Mouse (Mus musculus): ENCODE results near the gene Gm20388.

Gm20388 gene

DNA sequence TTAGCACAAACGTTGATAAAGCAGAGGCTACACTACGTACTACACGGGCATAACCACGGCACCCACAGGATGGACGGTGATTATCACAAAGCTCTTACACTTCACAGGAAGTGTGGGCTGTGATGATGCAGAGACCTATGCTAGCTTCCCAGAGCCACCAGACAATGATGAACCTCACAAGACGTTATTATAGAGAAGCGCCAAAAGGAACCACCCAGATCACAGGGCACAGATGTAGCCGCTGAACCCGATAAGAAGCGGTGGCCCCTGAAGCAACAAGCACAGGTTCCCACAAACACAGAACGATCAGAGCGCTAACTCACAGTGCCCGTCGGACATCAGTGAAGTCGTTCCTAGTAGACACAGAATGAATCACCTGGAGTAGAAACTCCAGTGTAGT lies 3887.3 kb downstream of the Gm20388 start:
- DNase-seq, result no peak

DNA sequence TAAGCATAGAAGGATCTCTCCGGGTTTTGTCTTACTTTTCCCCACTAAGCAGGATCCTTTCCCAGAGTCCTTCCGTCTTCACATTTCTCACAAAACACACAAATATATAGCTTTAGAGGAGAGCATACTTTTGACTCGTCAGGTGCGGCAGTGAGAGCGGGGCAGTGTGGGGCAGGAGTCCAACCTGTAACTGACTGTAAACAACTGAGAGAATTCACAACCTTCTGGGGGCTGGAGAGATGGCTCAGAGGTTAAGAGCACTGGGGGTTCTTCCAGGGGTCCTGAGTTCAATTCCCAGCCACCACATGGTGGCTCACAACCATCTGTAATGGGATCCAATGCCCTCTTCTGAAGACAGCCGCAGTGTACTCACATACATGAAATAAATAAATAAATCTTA lies 3888.8 kb downstream of the Gm20388 start:
- DNase-seq, result no peak

- no peak for DNase-seq
Measured at GRCm38 (mm10) chr8:123799885-123800284, 3889.2 kb downstream of the Gm20388 start.

DNA sequence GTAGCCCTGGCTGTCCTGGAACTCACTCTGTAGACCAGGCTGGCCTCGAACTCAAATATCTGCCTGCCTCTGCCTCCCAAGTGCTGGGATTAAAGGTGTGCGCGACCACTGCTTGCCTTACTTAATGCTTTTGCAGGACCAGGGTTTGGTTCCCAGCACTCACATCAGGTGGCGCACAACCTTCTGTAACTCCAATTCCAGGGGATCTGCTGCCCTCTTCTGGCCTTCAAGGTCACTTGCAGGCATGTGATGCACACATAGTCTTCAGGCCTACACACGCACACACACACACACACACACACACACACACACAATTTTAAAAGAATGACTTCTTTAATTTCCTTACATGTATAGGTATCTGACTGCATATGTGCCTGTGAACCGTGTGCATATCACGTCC lies 3890.2 kb downstream of the Gm20388 start:
- DNase-seq, result no peak

DNA sequence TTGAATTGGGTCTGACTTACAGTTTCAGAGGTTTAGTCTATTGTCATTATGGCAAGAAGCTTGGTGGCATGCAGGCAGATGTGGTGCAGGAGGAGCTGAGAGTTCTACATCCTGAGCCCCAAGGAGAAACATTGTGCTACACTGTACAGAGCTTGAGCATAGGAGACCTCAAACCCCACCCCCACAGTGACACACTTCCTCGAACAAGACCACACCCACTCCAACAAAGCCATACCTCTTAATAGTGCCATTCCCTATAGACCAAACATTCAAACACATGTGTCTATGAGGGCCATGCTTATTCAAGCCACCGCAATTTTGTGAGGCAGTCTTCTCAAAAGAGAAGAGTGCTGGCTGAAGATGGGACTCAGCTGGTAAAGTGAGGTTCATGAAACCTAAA lies 3890.9 kb downstream of the Gm20388 start:
- no peak for DNase-seq

- no peak for DNase-seq
Measured at GRCm38 (mm10) chr8:123803639-123804038, 3893.0 kb downstream of the Gm20388 start.

GRCm38 (mm10) chr8:123804586-123804985 lies 3893.9 kb downstream of the Gm20388 start:
- no peak for DNase-seq

DNA sequence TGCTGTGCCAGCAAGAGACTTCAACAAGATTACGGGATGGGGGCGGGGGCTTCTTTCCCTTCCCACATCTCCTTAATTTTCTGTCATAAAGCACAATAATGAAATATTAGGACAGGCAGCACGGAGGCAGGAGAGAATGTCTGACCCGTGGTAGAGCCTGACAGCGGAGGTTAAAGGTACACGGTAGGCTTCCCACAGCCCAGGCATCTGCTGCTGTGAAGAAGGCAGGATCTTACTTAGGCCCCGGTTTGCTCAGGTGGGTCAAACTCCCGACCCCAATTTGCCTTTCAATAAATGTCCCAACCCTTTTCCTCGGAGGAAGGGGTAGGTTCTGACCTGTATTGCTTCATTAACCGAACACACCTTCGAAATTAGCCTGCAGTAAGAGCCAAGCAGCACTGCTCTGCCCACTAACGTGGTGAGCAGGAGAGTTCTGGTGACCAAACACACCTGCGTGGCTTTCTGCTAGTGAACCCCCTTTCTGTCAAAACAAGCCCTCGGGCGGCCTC lies 3894.6 kb downstream of the Gm20388 start:
- no peak for DNase-seq

DNA sequence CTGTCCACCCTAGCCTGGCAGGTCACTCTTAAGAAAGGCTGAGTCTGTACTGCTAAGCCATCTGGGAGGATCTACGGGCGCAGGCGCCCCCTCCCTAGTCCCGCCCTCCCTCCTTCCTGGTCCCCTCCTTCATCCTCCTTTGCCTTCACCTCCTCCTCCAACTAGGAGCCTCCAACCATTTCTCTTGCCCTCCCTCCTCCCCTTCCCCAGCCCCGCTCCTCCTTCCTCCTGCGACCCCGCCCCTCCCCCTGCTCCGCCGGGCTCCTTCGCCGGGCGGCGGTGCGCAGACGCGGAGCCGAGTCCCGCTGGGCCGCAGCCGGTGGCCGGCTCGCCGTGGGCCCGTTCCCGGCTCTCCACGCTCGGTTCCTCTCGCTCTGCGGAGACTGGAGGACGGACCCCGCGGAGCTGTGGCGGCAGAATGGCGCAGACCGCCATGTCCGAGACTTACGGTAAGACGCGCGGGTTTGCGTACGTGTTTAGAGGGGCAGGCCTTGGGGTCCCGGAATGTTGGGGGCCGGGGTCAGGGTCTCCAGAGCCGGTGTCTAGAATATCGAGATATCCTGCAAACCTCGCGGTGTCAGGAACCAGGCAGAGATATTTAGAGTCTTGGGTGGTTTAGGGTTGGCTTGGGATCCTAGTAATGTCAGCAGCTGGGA lies 3895.2 kb downstream of the Gm20388 start, which contains the start of gene Rab4a:
Gene Rab4a, plus strand, starts transcription at position 268 of the 656 bp plus-strand sequence.
- DNase-seq, result peak; percentile 92 to 96

DNA sequence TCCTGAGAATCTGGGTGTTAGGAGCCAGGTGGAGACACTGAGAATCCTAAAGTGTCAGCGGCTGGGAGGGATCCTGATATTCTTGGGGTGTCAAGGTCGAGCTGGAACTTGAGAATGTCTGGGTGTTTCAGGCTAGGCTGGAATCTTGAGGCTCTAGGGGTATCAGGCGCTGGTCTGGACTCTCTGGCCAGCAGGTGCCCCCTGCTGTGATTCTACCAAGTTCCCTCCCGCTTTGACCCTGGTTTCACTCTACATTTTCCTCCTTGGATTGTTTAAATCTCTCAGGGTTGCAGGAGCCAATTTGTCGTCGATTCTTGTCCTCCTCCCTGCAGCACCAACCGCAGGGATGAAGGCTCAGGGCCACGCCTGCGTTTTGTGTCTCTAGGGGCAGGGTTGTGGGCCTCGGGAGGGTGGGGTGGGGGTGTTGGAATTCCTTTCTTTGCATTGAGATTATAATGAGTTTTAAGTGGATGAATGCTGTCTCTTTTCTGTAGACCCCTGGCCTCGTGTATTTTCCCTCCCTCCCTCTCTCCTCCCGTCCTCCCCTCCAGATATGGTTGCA lies 3895.8 kb downstream of the Gm20388 start:
- peak in 1 of 2 experiments; percentile 59 for DNase-seq

- DNase-seq, result peak in 1 of 2 experiments; percentile 35
Measured at GRCm38 (mm10) chr8:123807024-123807431, 3896.4 kb downstream of the Gm20388 start.

- DNase-seq, result no peak
Measured at GRCm38 (mm10) chr8:123807852-123808573, 3897.4 kb downstream of the Gm20388 start.

GRCm38 (mm10) chr8:123808671-123809070 lies 3898.0 kb downstream of the Gm20388 start:
- DNase-seq, result peak in 1 of 2 experiments; percentile 5

- peak in 1 of 2 experiments; percentile 4 for DNase-seq
Measured at GRCm38 (mm10) chr8:123809342-123809741, 3898.7 kb downstream of the Gm20388 start.

GRCm38 (mm10) chr8:123812227-123812626 lies 3901.6 kb downstream of the Gm20388 start:
- DNase-seq, result no peak

GRCm38 (mm10) chr8:123813173-123813891 lies 3902.7 kb downstream of the Gm20388 start:
- peak; percentile 89 to 90 for DNase-seq

DNA sequence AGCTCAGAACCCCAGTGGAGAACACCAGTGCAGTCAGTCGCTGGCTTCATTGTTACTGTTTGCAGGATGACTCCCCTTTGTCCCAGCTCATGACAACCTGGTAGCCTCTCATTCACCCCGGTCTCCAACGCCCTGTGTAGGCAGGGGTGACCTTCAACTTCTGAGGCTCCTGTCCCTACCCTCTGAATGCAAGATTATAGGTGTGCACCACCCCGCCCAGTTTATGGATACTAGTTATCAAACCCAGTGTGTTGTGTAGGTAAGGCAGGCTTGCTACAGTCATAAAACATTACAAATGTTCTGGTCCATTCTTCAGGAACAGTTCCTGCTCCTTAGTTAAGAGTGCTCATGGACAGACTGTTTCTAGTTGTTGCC lies 3903.2 kb downstream of the Gm20388 start:
- no peak for DNase-seq

DNA sequence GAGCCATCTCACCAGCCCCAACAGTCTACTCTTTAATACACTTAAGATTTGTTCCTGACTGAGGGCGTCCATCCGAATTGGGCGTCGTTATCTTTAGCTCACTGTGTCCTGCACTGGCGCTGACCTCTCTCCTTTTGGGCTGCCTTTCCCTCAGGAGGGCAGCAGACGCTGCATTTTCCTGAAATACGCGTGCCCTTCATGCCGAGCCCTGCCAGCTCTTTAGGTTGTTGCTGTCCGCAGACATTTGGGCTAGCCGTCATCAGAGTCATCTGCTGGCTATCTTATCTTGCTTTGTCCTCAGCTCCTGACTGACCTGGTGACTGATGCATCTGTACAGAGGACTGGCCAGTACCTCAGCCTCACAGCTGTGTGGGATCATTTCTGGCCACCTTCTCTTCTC lies 3904.7 kb downstream of the Gm20388 start:
- DNase-seq, result peak in 1 of 2 experiments; percentile 51

DNA sequence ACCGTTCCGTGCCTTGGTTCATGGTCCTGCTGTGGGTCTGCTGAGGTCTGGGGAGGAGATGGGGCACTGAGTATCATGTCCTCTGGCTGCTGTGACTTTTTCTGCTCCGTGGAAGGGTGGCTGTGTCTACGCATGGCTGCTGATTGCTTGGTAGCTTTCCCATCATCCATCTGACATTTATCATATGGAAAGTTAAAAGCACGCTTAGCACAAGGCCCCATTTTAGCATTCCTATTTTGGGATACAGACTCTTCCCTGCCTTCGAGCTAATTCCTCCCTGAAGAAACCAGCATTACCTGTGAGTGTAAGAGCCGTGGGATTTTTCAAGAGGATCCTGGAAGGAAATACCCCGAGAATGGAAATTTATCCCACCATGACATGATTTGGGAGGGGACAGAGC lies 3906.3 kb downstream of the Gm20388 start:
- no peak for DNase-seq

DNA sequence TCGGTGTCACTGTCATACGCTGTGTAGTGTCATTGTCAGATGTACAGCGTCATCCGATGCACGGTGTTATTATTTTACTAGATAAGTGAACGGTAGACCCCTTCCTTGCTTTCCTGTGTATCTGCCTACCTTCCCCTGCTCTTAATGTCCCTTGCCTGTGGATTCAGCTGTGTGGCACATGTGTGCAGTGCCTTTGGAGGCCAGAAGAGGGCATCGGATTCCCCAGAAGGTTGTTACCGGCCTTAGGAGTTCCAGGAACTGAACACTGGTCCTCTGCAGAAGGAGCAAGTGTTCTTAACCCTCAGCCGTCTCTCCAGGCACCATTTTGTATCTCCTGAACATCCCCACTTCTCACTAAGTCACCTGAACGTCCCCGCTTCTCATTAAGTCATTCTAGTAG lies 3907.1 kb downstream of the Gm20388 start:
- no peak for DNase-seq

- DNase-seq, result no peak
Measured at GRCm38 (mm10) chr8:123819683-123820610, 3909.3 kb downstream of the Gm20388 start.

DNA sequence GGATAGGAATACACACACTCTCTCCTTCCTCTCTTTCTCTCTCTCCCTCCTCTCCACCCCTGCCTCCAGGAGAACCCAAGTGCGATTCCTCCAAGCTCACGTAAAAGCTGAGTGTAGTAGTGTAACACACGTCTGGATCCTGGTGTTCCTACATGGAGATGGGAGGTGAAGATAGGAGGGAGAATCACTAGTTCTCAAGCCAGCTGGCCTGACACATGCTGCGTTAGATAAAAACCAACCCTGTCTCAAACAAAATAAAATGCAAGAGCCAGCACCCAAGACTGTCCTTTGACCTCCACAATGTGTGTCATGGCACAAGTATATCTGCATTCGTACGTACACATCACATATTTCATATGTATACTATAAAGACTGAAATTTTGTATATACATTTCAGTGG lies 3910.1 kb downstream of the Gm20388 start:
- DNase-seq, result no peak
